Mouse (Mus musculus) embryonic facial prominence, embryonic 15.5 days (tissue): ENCODE data around the gene Gm45713. TPM values are rescaled to one million over a fixed set of nuclear protein-coding genes. Genes with fewer than 3 reads are reported as not detected.
"Not testable (repeated sequence)": the region's sequence is repeated elsewhere in the genome, so short reads cannot be mapped to it uniquely, and the experiment has no call there.

Source experiments
- ATAC-seq: fragments of 200-750 bp; cut with Nextera tagmentation; 2 replicates; pipeline ENCODE4 v1.8.0; 2017; ENCODE audit warnings: low read depth, moderate TSS enrichment; ENCODE audit not compliant: insufficient number of reproducible peaks, low FRiP score, low TSS enrichment
- H3K27ac ChIP-seq: fragments of 300-500 bp; sonication (generic); replicated peaks from 2 replicates; pipeline ENCODE4 v1.5.1; 2015; ENCODE audit warnings: mild to moderate bottlenecking, inconsistent platforms
- H3K27me3 ChIP-seq: fragments of 300-500 bp; sonication (generic); 2 replicates; pipeline ENCODE4 v1.6.1; 2015; ENCODE audit warnings: inconsistent platforms
- H3K36me3 ChIP-seq: fragments of 300-500 bp; sonication (generic); 2 replicates; pipeline ENCODE4 v1.6.1; 2015; ENCODE audit warnings: mild to moderate bottlenecking, inconsistent platforms
- H3K4me1 ChIP-seq: fragments of 300-500 bp; sonication (generic); 2 replicates; pipeline ENCODE4 v1.6.1; 2015; ENCODE audit warnings: inconsistent platforms
- H3K4me2 ChIP-seq: fragments of 300-500 bp; sonication (generic); replicated peaks from 2 replicates; pipeline ENCODE4 v1.6.1; 2015; ENCODE audit warnings: mild to moderate bottlenecking, inconsistent platforms
- H3K4me3 ChIP-seq: fragments of 300-500 bp; sonication (generic); replicated peaks from 2 replicates; pipeline ENCODE4 v1.5.1; 2015; ENCODE audit warnings: mild to moderate bottlenecking, inconsistent platforms
- H3K9ac ChIP-seq: fragments of 300-500 bp; sonication (generic); 2 replicates; pipeline ENCODE4 v1.6.1; 2015; ENCODE audit warnings: inconsistent platforms
- H3K9me3 ChIP-seq: fragments of 300-500 bp; sonication (generic); replicated peaks from 2 replicates; pipeline ENCODE4 v1.6.1; 2016; ENCODE audit warnings: inconsistent platforms
- WGBS: fragments of 180-500 bp; shearing (Covaris S2); methylation state at CpG from one replicate; pipeline ENCODE4 v1.1.7; 2015; 5-methylcytosine and 5-hydroxymethylcytosine counted together
- polyA plus RNA-seq: library from polyadenylated mRNA; unstranded; fragments of >200 nt; fragmentation: Nextera tagmentation; extraction: Ambion mirVana; gene quantifications from 2 replicates; pipeline ENCODE4 v1.2.1, GENCODE M21; 2015

Gm45713 gene
- polyA plus RNA-seq, 1 experiment from 2014 or later, result 0.12 TPM

DNA sequence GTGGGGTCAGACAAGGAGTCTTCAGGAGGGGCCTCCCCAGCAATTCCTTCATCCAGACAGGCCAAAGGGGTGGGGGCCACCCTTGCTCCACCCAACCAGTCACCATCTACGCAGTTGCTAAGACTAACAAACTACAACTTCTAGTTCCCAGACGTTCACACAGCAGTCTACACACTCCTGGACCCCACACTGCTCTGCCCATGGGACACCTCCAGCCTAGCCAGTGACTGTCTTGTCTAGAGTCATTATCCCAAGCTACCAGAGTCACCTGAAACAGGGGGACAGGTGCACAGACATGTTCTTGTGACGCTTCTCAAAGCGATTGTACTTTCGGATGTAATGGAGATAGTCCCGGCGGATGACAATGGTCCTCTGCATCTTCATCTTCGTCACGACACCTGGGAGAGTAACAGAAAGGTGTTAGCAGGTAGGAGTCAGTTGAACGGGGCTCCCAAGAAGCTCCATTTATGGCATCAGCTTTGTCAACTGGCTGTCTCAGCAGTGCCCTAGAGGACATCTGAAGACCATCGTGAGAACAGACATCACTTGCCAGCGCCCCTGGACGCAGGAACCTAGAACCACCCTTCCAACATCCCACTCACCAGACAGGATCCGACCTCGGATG, 13.4 kb downstream of the Gm45713 start:
- no peaks in the 10 kb centered on the region for H3K9me3 ChIP-seq
- peak overlapping the region; percentile 90; the same call in 1 of the 2 replicates for H3K27ac ChIP-seq
- H3K4me2 ChIP-seq, result peak overlapping the region; percentile 64
- peak overlapping the region; percentile 100; the same call in 1 of the 2 replicates for H3K9ac ChIP-seq
- H3K4me3 ChIP-seq, result peak overlapping the region; percentile 96
- H3K27me3 ChIP-seq, result no peaks in the 10 kb centered on the region
- 80% methylated on average over 15 of the region's 15 CpGs for WGBS
- no peak for ATAC-seq
- peaks cover 67% of the 10 kb centered on the region for H3K36me3 ChIP-seq
- peaks cover 58% of the 10 kb centered on the region for H3K4me1 ChIP-seq

DNA sequence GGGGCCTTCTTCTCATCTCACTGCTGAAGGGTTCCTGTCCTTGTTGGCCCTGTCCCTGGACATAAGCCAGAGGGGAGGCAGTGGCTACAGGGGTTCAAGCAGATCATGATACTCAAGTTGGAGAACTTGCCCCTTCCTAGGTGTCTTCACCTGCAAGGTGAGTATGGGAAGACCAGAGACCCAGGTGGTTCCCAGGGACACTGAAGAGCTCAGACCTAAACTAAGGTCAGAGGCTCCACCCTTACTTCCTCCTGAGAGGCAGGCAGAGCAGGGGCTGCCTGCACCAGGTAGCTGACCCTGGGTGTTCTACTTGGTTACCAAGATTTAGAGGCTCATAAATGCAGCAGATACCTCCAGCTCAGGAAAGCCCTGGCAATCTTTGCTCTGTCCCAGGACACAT, 14.1 kb downstream of the Gm45713 start:
- peaks cover 63% of the 10 kb centered on the region for H3K36me3 ChIP-seq
- no peaks in the 10 kb centered on the region for H3K9me3 ChIP-seq
- no peak overlapping the region for H3K9ac ChIP-seq
- no peak overlapping the region for H3K4me2 ChIP-seq
- H3K4me1 ChIP-seq, result peaks cover 52% of the 10 kb centered on the region
- H3K27ac ChIP-seq, result 0 out of 2 replicates have a peak overlapping the region, but pooled peaks have one; percentile 39
- H3K4me3 ChIP-seq, result 0 out of 2 replicates have a peak overlapping the region, but pooled peaks have one; percentile 4
- ATAC-seq, result no peak
- H3K27me3 ChIP-seq, result no peaks in the 10 kb centered on the region

DNA sequence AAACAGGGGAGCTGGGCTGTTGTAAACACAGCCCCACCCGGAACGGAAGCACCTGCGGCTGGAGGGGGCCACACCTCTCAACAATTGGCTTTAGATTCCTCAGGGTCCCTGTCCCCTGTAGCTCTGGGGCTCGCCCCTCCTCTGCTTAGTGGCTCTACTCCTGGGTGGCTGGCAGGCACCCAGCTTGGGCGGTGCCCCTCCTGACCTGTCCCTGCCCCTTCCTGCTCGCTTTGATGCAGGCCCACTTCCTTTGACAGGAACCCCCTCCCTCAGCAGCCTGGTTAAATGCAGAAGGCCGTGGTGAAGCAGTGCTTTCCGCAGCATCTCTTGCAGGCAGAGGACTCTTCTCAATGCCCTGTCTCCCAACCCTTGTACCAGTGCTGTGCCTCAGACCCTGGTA, 14.6 kb downstream of the Gm45713 start:
- ATAC-seq, result no peak
- Histone ChIP-seq H3K4me1 (peaks cover 46% of the 10 kb centered on the region), H3K4me3 (no peak overlapping the region), H3K9ac (no peak overlapping the region), H3K36me3 (peaks cover 57% of the 10 kb centered on the region), H3K4me2 (no peak overlapping the region), H3K9me3 (no peaks in the 10 kb centered on the region), H3K27me3 (no peaks in the 10 kb centered on the region), H3K27ac (peak overlapping the region; percentile 39; the same call in 1 of the 2 replicates)
- 57% methylated on average over 8 of the region's 8 CpGs for WGBS

- no peak overlapping the region for H3K9ac ChIP-seq
- no peaks in the 10 kb centered on the region for H3K9me3 ChIP-seq
- peaks cover 43% of the 10 kb centered on the region for H3K36me3 ChIP-seq
- no peak overlapping the region for H3K4me3 ChIP-seq
- H3K27ac ChIP-seq, result no peak overlapping the region
- 80% methylated on average over 5 of the region's 5 CpGs for WGBS
- no peak for ATAC-seq
- peaks cover 34% of the 10 kb centered on the region for H3K4me1 ChIP-seq
- H3K27me3 ChIP-seq, result no peaks in the 10 kb centered on the region
- no peak overlapping the region for H3K4me2 ChIP-seq
Measured at GRCm38 (mm10) chr7:45119780-45120709, 16.0 kb downstream of the Gm45713 start.

- Histone ChIP-seq H3K4me3 (no peak overlapping the region), H3K4me2 (no peak overlapping the region), H3K36me3 (peaks cover 43% of the 10 kb centered on the region), H3K4me1 (peaks cover 30% of the 10 kb centered on the region), H3K27me3 (no peaks in the 10 kb centered on the region), H3K9me3 (no peaks in the 10 kb centered on the region), H3K9ac (no peak overlapping the region), H3K27ac (no peak overlapping the region)
- no peak for ATAC-seq
- WGBS, result 87% methylated on average over 6 of the region's 6 CpGs
Measured at GRCm38 (mm10) chr7:45118336-45118735, 17.7 kb downstream of the Gm45713 start.

- Histone ChIP-seq H3K4me2 (no peak overlapping the region), H3K27me3 (no peaks in the 10 kb centered on the region), H3K4me3 (no peak overlapping the region), H3K4me1 (peaks cover 22% of the 10 kb centered on the region), H3K27ac (no peak overlapping the region; the same call in 1 of the 2 replicates), H3K9ac (no peak overlapping the region), H3K36me3 (peaks cover 36% of the 10 kb centered on the region), H3K9me3 (no peaks in the 10 kb centered on the region)
- 76% methylated on average over 8 of the region's 8 CpGs for WGBS
- no peak for ATAC-seq
Measured at GRCm38 (mm10) chr7:45117566-45117965, 18.5 kb downstream of the Gm45713 start.

DNA sequence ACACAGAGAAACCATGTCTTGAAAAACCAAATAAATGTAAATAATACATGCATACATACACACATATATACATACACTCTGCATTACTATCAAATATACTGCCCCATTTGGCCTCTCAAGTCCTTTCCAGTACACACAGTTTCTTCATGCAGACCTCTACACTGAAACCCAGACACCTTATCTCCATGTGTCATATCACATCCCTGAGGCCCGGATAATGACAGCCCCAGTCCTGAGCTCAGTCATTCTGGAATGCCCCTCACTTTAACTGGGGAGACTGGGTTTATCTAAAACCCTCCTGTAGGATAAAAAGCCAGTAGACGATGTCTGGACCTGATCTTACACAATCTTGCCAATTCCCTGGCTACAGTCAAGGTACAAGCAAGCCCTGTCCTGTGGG, 22.6 kb downstream of the Gm45713 start:
- H3K9me3 ChIP-seq, result no peaks in the 10 kb centered on the region
- H3K4me2 ChIP-seq, result no peak overlapping the region
- no peak for ATAC-seq
- H3K9ac ChIP-seq, result no peak overlapping the region
- H3K27me3 ChIP-seq, result no peaks in the 10 kb centered on the region
- no peak overlapping the region for H3K4me3 ChIP-seq
- no peaks in the 10 kb centered on the region for H3K36me3 ChIP-seq
- no peak overlapping the region for H3K27ac ChIP-seq
- 83% methylated on average over 2 of the region's 2 CpGs for WGBS
- H3K4me1 ChIP-seq, result no peaks in the 10 kb centered on the region

- Histone ChIP-seq H3K4me1 (no peaks in the 10 kb centered on the region), H3K27ac (no peak overlapping the region), H3K36me3 (no peaks in the 10 kb centered on the region), H3K27me3 (no peaks in the 10 kb centered on the region), H3K4me3 (no peak overlapping the region), H3K4me2 (no peak overlapping the region), H3K9ac (no peak overlapping the region), H3K9me3 (no peaks in the 10 kb centered on the region)
- no peak for ATAC-seq
- WGBS, result 65% methylated on average over 3 of the region's 3 CpGs
Measured at GRCm38 (mm10) chr7:45112529-45112928, 23.5 kb downstream of the Gm45713 start.

- no peaks in the 10 kb centered on the region for H3K27me3 ChIP-seq
- H3K9me3 ChIP-seq, result no peaks in the 10 kb centered on the region
- H3K9ac ChIP-seq, result no peak overlapping the region
- ATAC-seq, result no peak
- no peak overlapping the region for H3K27ac ChIP-seq
- no peaks in the 10 kb centered on the region for H3K36me3 ChIP-seq
- no peaks in the 10 kb centered on the region for H3K4me1 ChIP-seq
- no peak overlapping the region for H3K4me2 ChIP-seq
- 52% methylated on average over 2 of the region's 2 CpGs for WGBS
- H3K4me3 ChIP-seq, result no peak overlapping the region
Measured at GRCm38 (mm10) chr7:45111940-45112339, 24.1 kb downstream of the Gm45713 start.

GRCm38 (mm10) chr7:45110089-45110488, 25.9 kb downstream of the Gm45713 start:
- H3K4me2 ChIP-seq, H3K4me3 ChIP-seq, H3K9me3 ChIP-seq, H3K27me3 ChIP-seq, ATAC-seq, H3K9ac ChIP-seq, H3K36me3 ChIP-seq, H3K27ac ChIP-seq, H3K4me1 ChIP-seq: not testable (repeated sequence)
- WGBS, result 80% methylated on average over 4 of the region's 4 CpGs

DNA sequence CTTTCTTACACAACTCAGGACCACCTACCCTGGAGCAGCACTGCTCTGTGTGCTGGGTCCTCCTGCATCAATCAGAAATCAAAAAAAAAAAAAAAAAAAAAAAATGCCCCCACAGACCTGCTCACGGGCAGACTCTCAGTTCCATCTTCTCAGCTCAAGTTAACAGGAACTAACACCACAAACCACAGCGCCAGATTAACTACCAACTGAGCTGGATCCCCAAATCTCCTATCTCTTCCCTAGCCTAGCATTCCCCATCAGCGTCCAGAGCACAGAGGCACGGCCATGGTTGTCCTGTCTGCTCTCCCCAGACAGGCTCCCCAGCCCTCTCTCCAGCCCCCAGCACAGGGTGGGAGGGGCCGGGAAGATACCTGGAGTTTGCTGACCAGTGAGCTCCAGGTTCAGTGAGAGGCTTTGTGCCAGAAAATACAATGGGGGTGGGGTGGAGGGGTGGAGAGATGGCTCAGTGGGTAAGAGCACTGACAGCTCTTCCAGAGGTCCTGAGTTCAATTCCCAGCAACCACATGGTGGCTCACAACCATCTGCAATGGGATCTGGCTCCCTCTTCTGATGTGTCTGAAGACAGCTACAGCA, 28.9 kb downstream of the Gm45713 start:
- H3K4me2 ChIP-seq, result no peak overlapping the region
- no peak for ATAC-seq

More for the DNA sequence above, 28.9 kb downstream of the Gm45713 start:
- peaks cover 19% of the 10 kb centered on the region for H3K4me1 ChIP-seq
- no peak overlapping the region for H3K4me3 ChIP-seq
- H3K36me3 ChIP-seq, result no peaks in the 10 kb centered on the region
- no peaks in the 10 kb centered on the region for H3K27me3 ChIP-seq
- H3K27ac ChIP-seq, result no peak overlapping the region
- no peaks in the 10 kb centered on the region for H3K9me3 ChIP-seq
- H3K9ac ChIP-seq, result no peak overlapping the region
- WGBS, result 53% methylated on average over 5 of the region's 5 CpGs
